Mouse (Mus musculus) intestine, postnatal 0 days (tissue): ENCODE measurements around the gene Anp32a. TPM values are rescaled to one million over a fixed set of nuclear protein-coding genes. Genes with fewer than 3 reads are reported as not detected.

Source experiments
- ATAC-seq: fragments of 200-750 bp; cut with Nextera tagmentation; 2 replicates; pipeline ENCODE4 v1.8.0; 2017; ENCODE audit warnings: mild to moderate bottlenecking, moderate TSS enrichment, moderate library complexity
- H3K27ac ChIP-seq: fragments of 300-500 bp; sonication (generic); 2 replicates; pipeline ENCODE4 v1.5.1; 2014; ENCODE audit warnings: mild to moderate bottlenecking, low read depth, low read length, moderate library complexity
- H3K27me3 ChIP-seq: fragments of 300-500 bp; sonication (generic); replicated peaks from 2 replicates; pipeline ENCODE4 v1.6.1; 2014; ENCODE audit warnings: low read length, mixed read lengths; ENCODE audit not compliant: control insufficient read depth, insufficient read depth
- H3K36me3 ChIP-seq: fragments of 300-500 bp; sonication (generic); 2 replicates; pipeline ENCODE4 v1.6.1; 2014; ENCODE audit warnings: mild to moderate bottlenecking, moderate library complexity; ENCODE audit not compliant: control insufficient read depth, insufficient read depth
- H3K4me1 ChIP-seq: fragments of 300-500 bp; sonication (generic); replicated peaks from 2 replicates; pipeline ENCODE4 v1.6.1; 2014; ENCODE audit warnings: antibody characterized with exemption, low read length, mixed read lengths; ENCODE audit not compliant: control insufficient read depth, insufficient read depth
- H3K4me2 ChIP-seq: fragments of 300-500 bp; sonication (generic); replicated peaks from 2 replicates; pipeline ENCODE4 v1.6.1; 2014; ENCODE audit warnings: low read depth, mild to moderate bottlenecking, moderate library complexity
- H3K4me3 ChIP-seq: fragments of 300-500 bp; sonication (generic); 2 replicates; pipeline ENCODE4 v1.5.1; 2014; ENCODE audit warnings: low read depth, low read length
- H3K9ac ChIP-seq: fragments of 300-500 bp; sonication (generic); 2 replicates; pipeline ENCODE4 v1.6.1; 2014; ENCODE audit warnings: mild to moderate bottlenecking, low read depth, low read length
- H3K9me3 ChIP-seq: fragments of 300-500 bp; sonication (generic); 2 replicates; pipeline ENCODE4 v1.6.1; 2016; ENCODE audit warnings: mixed run types; ENCODE audit not compliant: control insufficient read depth
- CTCF ChIP-seq: sonication (generic); IDR thresholded peaks from 2 replicates; pipeline ENCODE4 v1.5.1; 2016; ENCODE audit warnings: low read depth, mild to moderate bottlenecking, control low read depth, antibody characterized with exemption, moderate library complexity
- WGBS: fragments of 180-500 bp; shearing (Covaris S2); extraction: QIAGEN DNeasy Blood & Tissue Kit; methylation state at CpG from one replicate; pipeline ENCODE4 v1.1.7; 2014; 5-methylcytosine and 5-hydroxymethylcytosine counted together
- polyA plus RNA-seq: library from polyadenylated mRNA; unstranded; fragments of >200 nt; fragmentation: Nextera tagmentation; extraction: Ambion mirVana; gene quantifications from 2 replicates; pipeline ENCODE4 v1.2.1, GENCODE M21; 2015

Gene Anp32a
- polyA plus RNA-seq, 1 experiment from 2014 or later = 57.4 TPM

- no peaks in the 10 kb centered on the region for H3K9me3 ChIP-seq
- ATAC-seq = no peak
- WGBS = 71% methylated on average over 15 of the region's 15 CpGs
- H3K27ac ChIP-seq = no peak overlapping the region
- H3K36me3 ChIP-seq = no peaks in the 10 kb centered on the region
- H3K9ac ChIP-seq = no peak overlapping the region
- peaks cover 7% of the 10 kb centered on the region; the same call in 1 of the 2 replicates for H3K4me1 ChIP-seq
- H3K4me2 ChIP-seq = no peak overlapping the region
- H3K4me3 ChIP-seq = no peak overlapping the region
- H3K27me3 ChIP-seq = no peaks in the 10 kb centered on the region
- no peak for TF ChIP-seq CTCF
Observed at GRCm38 (mm10) chr9:62349250-62349649, 8.2 kb downstream of the Anp32a start.

DNA sequence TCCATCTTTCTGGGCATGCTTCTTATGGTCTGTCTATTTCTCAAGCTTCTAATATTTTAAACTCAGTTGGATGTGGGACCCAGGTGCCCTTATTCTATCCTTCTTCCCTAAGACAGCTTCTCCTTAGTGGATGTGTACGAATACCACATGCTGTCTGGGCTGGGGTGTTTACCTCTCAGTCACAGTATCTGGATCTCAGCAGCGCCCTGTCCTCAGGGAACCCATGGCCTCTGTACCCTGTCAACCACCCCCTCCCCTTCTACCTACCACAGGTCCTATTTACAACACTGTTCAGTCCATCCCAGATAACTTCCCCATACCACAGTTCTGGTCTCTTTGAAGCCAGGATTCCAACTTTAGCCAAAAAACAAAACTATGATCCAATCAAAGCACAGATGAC is 9.6 kb downstream of the Anp32a start:
- H3K9me3 ChIP-seq = no peaks in the 10 kb centered on the region
- no peak overlapping the region for H3K4me3 ChIP-seq
- WGBS = 43% methylated on average over 2 of the region's 2 CpGs
- H3K27ac ChIP-seq = no peak overlapping the region
- no peak for ATAC-seq
- no peaks in the 10 kb centered on the region; the same call in 1 of the 2 replicates for H3K36me3 ChIP-seq
- no peaks in the 10 kb centered on the region for H3K27me3 ChIP-seq
- H3K9ac ChIP-seq = no peak overlapping the region
- H3K4me2 ChIP-seq = no peak overlapping the region
- no peaks in the 10 kb centered on the region for H3K4me1 ChIP-seq
- no peak for TF ChIP-seq CTCF

GRCm38 (mm10) chr9:62351200-62351599 is 10.1 kb downstream of the Anp32a start:
- H3K9me3 ChIP-seq = no peaks in the 10 kb centered on the region
- TF ChIP-seq CTCF = no peak
- H3K9ac ChIP-seq = no peak overlapping the region
- no peaks in the 10 kb centered on the region for H3K4me1 ChIP-seq
- H3K27ac ChIP-seq = no peak overlapping the region
- no peaks in the 10 kb centered on the region; the same call in 1 of the 2 replicates for H3K36me3 ChIP-seq
- no peak overlapping the region for H3K4me3 ChIP-seq
- WGBS = 50% methylated on average over 4 of the region's 4 CpGs
- no peaks in the 10 kb centered on the region for H3K27me3 ChIP-seq
- ATAC-seq = no peak
- no peak overlapping the region for H3K4me2 ChIP-seq

- no peak overlapping the region for H3K9ac ChIP-seq
- TF ChIP-seq CTCF = no peak
- no peak overlapping the region for H3K27ac ChIP-seq
- no peak overlapping the region for H3K4me2 ChIP-seq
- 44% methylated on average over 7 of the region's 7 CpGs for WGBS
- no peaks in the 10 kb centered on the region for H3K9me3 ChIP-seq
- no peak for ATAC-seq
- H3K4me1 ChIP-seq = no peaks in the 10 kb centered on the region
- no peak overlapping the region for H3K4me3 ChIP-seq
- no peaks in the 10 kb centered on the region for H3K27me3 ChIP-seq
- no peaks in the 10 kb centered on the region; the same call in 1 of the 2 replicates for H3K36me3 ChIP-seq
Observed at GRCm38 (mm10) chr9:62353784-62354183, 12.7 kb downstream of the Anp32a start.

GRCm38 (mm10) chr9:62354838-62355719 is 14.0 kb downstream of the Anp32a start:
- TF ChIP-seq CTCF = no peak
- Histone ChIP-seq H3K4me3 (no peak overlapping the region), H3K27me3 (no peaks in the 10 kb centered on the region), H3K27ac (no peak overlapping the region), H3K9ac (no peak overlapping the region), H3K4me2 (no peak overlapping the region), H3K36me3 (no peaks in the 10 kb centered on the region; the same call in 1 of the 2 replicates), H3K9me3 (no peaks in the 10 kb centered on the region), H3K4me1 (no peaks in the 10 kb centered on the region)
- 63% methylated on average over 16 of the region's 16 CpGs for WGBS
- ATAC-seq = no peak

DNA sequence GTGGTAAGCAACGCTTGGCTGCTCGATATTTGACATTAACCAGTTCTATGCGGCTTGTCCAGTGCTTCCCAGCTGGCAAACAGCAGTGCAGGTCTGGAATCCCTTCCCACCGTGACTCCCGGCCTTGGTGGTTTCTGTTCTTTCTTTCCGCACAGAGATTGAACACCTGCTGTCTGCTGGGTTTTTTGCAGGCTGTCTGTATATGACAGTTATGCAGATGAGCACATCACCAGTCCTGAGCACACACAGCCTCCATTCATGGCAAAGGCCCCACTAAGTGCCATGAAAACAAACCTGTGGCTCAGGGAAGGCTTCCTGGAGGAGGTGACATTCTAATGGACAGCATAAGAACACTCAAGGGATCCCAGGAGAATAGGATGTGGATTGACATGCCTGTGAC is 14.7 kb downstream of the Anp32a start:
- Histone ChIP-seq H3K4me1 (no peaks in the 10 kb centered on the region), H3K4me2 (no peak overlapping the region), H3K4me3 (no peak overlapping the region), H3K27me3 (no peaks in the 10 kb centered on the region), H3K36me3 (no peaks in the 10 kb centered on the region; the same call in 1 of the 2 replicates), H3K27ac (no peak overlapping the region), H3K9me3 (no peaks in the 10 kb centered on the region), H3K9ac (no peak overlapping the region)
- 83% methylated on average over 6 of the region's 6 CpGs for WGBS
- ATAC-seq = no peak
- TF ChIP-seq CTCF = no peak
